Mouse (Mus musculus) liver, embryonic 13.5 days (tissue): ENCODE data around the gene Plagl1. TPM values are rescaled to one million over a fixed set of nuclear protein-coding genes. Genes with fewer than 3 reads are reported as not detected.
"Not testable (repeated sequence)": the region's sequence is repeated elsewhere in the genome, so short reads cannot be mapped to it uniquely, and the experiment has no call there.

ENCODE experiments used
- ATAC-seq: fragments of 200-750 bp; cut with Nextera tagmentation; 2 replicates; pipeline ENCODE4 v1.8.0; 2017; ENCODE audit warnings: low read depth, mild to moderate bottlenecking, moderate number of reproducible peaks, moderate library complexity
- DNase-seq: peaks from one replicate; pipeline ENCODE4 v3.0.0; 2022
- H3K27ac ChIP-seq: fragments of 300-500 bp; sonication (generic); 2 replicates; pipeline ENCODE4 v1.5.1; 2015; ENCODE audit warnings: moderate library complexity, mild to moderate bottlenecking, inconsistent platforms
- H3K27me3 ChIP-seq: fragments of 300-500 bp; sonication (generic); 2 replicates; pipeline ENCODE4 v1.6.1; 2015; ENCODE audit warnings: mild to moderate bottlenecking, inconsistent platforms
- H3K36me3 ChIP-seq: fragments of 300-500 bp; sonication (generic); 2 replicates; pipeline ENCODE4 v1.6.1; 2015; ENCODE audit warnings: mild to moderate bottlenecking, inconsistent platforms
- H3K4me1 ChIP-seq: fragments of 300-500 bp; sonication (generic); replicated peaks from 2 replicates; pipeline ENCODE4 v1.6.1; 2015; ENCODE audit warnings: inconsistent platforms
- H3K4me2 ChIP-seq: fragments of 300-500 bp; sonication (generic); 2 replicates; pipeline ENCODE4 v1.6.1; 2015; ENCODE audit warnings: inconsistent platforms, mild to moderate bottlenecking, moderate library complexity
- H3K4me3 ChIP-seq: fragments of 300-500 bp; sonication (generic); replicated peaks from 2 replicates; pipeline ENCODE4 v1.5.1; 2015; ENCODE audit warnings: mild to moderate bottlenecking, inconsistent platforms
- H3K9ac ChIP-seq: fragments of 300-500 bp; sonication (generic); 2 replicates; pipeline ENCODE4 v1.6.1; 2015; ENCODE audit warnings: mild to moderate bottlenecking, inconsistent platforms
- H3K9me3 ChIP-seq: fragments of 300-500 bp; sonication (generic); replicated peaks from 2 replicates; pipeline ENCODE4 v1.6.1; 2016; ENCODE audit warnings: inconsistent platforms
- WGBS: fragments of 180-500 bp; shearing (Covaris S2); methylation state at CpG from one replicate; pipeline ENCODE4 v1.1.7; 2015; ENCODE audit not compliant: insufficient replicate concordance; 5-methylcytosine and 5-hydroxymethylcytosine counted together
- polyA plus RNA-seq: library from polyadenylated mRNA; unstranded; fragments of >200 nt; fragmentation: Nextera tagmentation; extraction: Ambion mirVana; gene quantifications from 2 replicates; pipeline ENCODE4 v1.2.1, GENCODE M21; 2015

Gene Plagl1
- 26.6 and 31.7 TPM in 2 replicates for polyA plus RNA-seq

GRCm38 (mm10) chr10:13060021-13060668 lies at the start of gene Plagl1:
Gene Plagl1, plus strand, starts transcription at chr10:13060504.
- Histone ChIP-seq H3K27me3 (peaks cover 19% of the 10 kb centered on the region), H3K36me3 (no peaks in the 10 kb centered on the region), H3K4me3 (peak within 1 kb of the TSS; percentile 30), H3K4me2 (peak within 1 kb of the TSS; percentile 51), H3K27ac (no peak within 1 kb of the TSS), H3K9ac (no peak within 1 kb of the TSS), H3K4me1 (no peaks in the 10 kb centered on the region; the same call in 1 of the 2 replicates), H3K9me3 (no peaks in the 10 kb centered on the region)
- 66% methylated on average over 11 of the region's 11 CpGs for WGBS
- no peak for ATAC-seq
- DNase-seq: no peak

GRCm38 (mm10) chr10:13014026-13014425 lies 46.3 kb upstream of the Plagl1 start:
- Histone ChIP-seq H3K4me2 (no peak overlapping the region), H3K4me3 (no peak overlapping the region), H3K9ac (no peak overlapping the region), H3K27ac (no peak overlapping the region), H3K4me1 (peaks cover 30% of the 10 kb centered on the region), H3K27me3 (no peaks in the 10 kb centered on the region), H3K9me3 (no peaks in the 10 kb centered on the region), H3K36me3 (peaks cover 13% of the 10 kb centered on the region)
- 72% methylated on average over 7 of the region's 7 CpGs for WGBS
- ATAC-seq (no peak), DNase-seq (no peak)

DNA sequence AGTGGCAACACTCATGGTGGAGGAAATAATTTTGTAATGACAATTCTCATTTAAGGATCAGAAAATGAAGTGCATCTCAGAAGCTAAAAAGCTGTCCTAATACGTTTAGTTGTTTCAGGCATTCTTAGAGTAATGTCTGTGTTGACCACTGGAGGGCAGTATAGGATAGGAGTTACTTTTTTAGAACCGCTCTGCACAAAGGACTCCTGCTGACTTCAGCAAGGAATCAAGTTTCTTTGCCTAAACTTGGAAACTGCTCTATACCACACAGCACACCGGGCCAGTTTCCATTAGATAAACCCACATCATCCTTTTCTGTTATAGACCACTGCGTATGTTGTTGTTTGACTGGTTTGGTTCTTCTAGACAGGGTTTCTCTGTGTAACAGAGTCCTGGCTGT lies 43.7 kb upstream of the Plagl1 start:
- Histone ChIP-seq H3K9ac (no peak overlapping the region), H3K9me3 (no peaks in the 10 kb centered on the region), H3K27me3 (no peaks in the 10 kb centered on the region), H3K27ac (no peak overlapping the region), H3K4me1 (peaks cover 12% of the 10 kb centered on the region), H3K4me2 (no peak overlapping the region), H3K4me3 (no peak overlapping the region), H3K36me3 (no peaks in the 10 kb centered on the region)
- ATAC-seq (no peak), DNase-seq (peak; percentile 35)
- WGBS: 20% methylated on average over 4 of the region's 4 CpGs

DNA sequence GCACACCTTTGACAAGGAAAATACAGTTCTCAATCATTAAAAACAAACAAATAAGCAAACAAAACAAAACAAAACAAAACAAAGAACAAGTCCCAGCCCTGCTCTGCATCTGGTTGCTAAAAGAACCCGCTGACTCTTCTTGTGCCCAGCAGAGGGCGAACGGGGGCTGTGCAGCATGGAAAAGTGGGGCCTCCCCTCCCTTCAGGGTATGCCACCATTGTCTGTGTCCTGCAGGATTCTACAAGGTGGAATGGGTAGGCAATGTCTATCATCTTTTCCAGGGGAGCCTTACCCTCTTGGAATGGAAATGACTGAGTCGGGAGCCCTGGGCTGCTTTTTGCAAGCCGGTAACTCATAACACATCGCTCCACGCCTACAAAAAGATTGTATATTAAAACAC lies 41.8 kb upstream of the Plagl1 start:
- Histone ChIP-seq H3K4me3 (no peak overlapping the region), H3K27me3 (no peaks in the 10 kb centered on the region), H3K36me3 (no peaks in the 10 kb centered on the region), H3K9ac (no peak overlapping the region), H3K4me2 (no peak overlapping the region), H3K9me3 (no peaks in the 10 kb centered on the region), H3K4me1 (peaks cover 1% of the 10 kb centered on the region), H3K27ac (no peak overlapping the region)
- ATAC-seq: no peak
- 58% methylated on average over 7 of the region's 7 CpGs for WGBS
- DNase-seq: no peak

GRCm38 (mm10) chr10:13019026-13019425 lies 41.3 kb upstream of the Plagl1 start:
- WGBS: 60% methylated on average over 5 of the region's 5 CpGs
- ATAC-seq: no peak
- Histone ChIP-seq H3K4me1 (no peaks in the 10 kb centered on the region), H3K4me2 (no peak overlapping the region), H3K9ac (no peak overlapping the region), H3K9me3 (no peaks in the 10 kb centered on the region), H3K27ac (no peak overlapping the region), H3K27me3 (no peaks in the 10 kb centered on the region), H3K36me3 (no peaks in the 10 kb centered on the region), H3K4me3 (no peak overlapping the region)
- no peak for DNase-seq

GRCm38 (mm10) chr10:13022103-13022502 lies 38.2 kb upstream of the Plagl1 start:
- Histone ChIP-seq H3K9ac (no peak overlapping the region), H3K4me2 (no peak overlapping the region), H3K27ac (no peak overlapping the region), H3K27me3 (no peaks in the 10 kb centered on the region), H3K9me3 (no peaks in the 10 kb centered on the region), H3K4me1 (no peaks in the 10 kb centered on the region), H3K36me3 (no peaks in the 10 kb centered on the region), H3K4me3 (no peak overlapping the region)
- no peak for DNase-seq
- 64% methylated on average over 4 of the region's 4 CpGs for WGBS
- ATAC-seq: no peak

GRCm38 (mm10) chr10:13023985-13024384 lies 36.3 kb upstream of the Plagl1 start:
- not testable (repeated sequence) for H3K4me2 ChIP-seq, H3K36me3 ChIP-seq, H3K4me1 ChIP-seq, H3K27ac ChIP-seq, H3K9ac ChIP-seq, H3K27me3 ChIP-seq, H3K4me3 ChIP-seq, ATAC-seq, H3K9me3 ChIP-seq, DNase-seq
- 28% methylated on average over 3 of the region's 3 CpGs for WGBS

DNA sequence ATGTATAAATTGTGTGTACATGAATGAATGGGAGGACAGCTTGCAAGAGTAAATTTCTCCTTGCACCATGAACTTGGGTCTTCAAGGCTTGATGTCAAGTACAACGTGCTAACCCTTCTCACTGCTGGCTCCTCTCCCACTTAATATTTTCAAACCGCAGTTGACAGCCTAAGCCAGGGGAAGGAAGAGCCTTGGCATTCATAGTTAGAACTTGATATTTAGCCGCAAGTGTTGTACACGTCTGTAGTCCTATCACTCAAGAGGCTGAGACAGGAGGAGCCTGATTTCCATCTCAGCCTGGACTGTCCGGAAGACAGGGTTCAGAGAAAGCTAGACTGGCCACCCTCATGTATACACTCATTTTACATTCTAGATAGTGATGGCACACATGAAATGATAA lies 32.6 kb upstream of the Plagl1 start:
- ATAC-seq (no peak), DNase-seq (no peak)
- Histone ChIP-seq H3K27ac (no peak overlapping the region), H3K4me2 (no peak overlapping the region), H3K36me3 (no peaks in the 10 kb centered on the region), H3K9ac (no peak overlapping the region), H3K4me3 (no peak overlapping the region), H3K4me1 (no peaks in the 10 kb centered on the region), H3K27me3 (no peaks in the 10 kb centered on the region), H3K9me3 (no peaks in the 10 kb centered on the region)
- 66% methylated on average over 5 of the region's 5 CpGs for WGBS

DNA sequence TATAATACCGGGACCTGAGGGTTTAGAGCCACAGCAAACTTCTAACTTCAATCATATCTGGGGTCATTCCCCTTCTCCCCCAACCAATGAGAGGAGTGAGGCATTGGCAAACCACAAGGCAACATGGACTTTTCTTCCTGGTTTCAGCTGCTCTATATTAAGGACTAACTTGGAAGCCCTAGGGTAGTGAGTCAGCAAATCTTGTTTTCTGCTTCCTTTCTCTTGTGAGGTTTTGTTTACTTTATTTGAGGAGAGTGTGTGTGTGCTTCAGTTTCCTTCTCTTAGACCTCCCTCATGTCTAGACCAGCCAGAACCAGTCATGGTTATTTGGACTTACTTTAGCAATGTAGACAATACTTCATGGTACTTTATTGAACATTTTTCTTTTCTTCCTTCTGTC lies 32.1 kb upstream of the Plagl1 start:
- DNase-seq (no peak), ATAC-seq (no peak)
- no peak overlapping the region for H3K27ac ChIP-seq
- no peaks in the 10 kb centered on the region for H3K4me1 ChIP-seq
- no peak overlapping the region for H3K9ac ChIP-seq
- H3K9me3 ChIP-seq: no peaks in the 10 kb centered on the region
- H3K27me3 ChIP-seq: no peaks in the 10 kb centered on the region
- H3K4me3 ChIP-seq: no peak overlapping the region
- WGBS: 60% methylated on average over 1 of the region's 1 CpGs
- no peaks in the 10 kb centered on the region for H3K36me3 ChIP-seq
- no peak overlapping the region for H3K4me2 ChIP-seq

- no peak overlapping the region for H3K4me3 ChIP-seq
- DNase-seq: no peak
These were observed 30.9 kb upstream of the Plagl1 start for GRCm38 (mm10) chr10:13029416-13029815.

DNA sequence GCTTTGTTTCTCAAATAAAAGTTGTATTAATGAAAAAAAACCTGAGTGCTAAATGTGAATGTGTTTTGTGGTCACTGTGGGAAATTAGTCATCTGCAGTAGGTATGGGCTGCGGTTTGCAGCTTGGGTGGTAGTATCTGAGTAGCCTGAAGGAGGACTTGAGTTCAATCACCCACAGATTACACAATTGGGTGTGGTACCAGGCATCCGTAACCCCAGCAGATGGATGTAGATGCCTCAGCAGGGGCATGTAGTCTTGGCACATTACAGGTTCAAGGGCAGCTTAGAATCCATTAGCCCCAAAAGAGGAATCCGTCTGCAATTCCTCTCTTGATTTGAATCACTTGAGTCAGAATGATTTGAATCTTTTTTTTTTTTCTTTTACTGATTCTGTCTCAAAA lies 25.0 kb upstream of the Plagl1 start:
- no peak overlapping the region for H3K4me3 ChIP-seq
- no peak overlapping the region for H3K9ac ChIP-seq
- no peaks in the 10 kb centered on the region for H3K36me3 ChIP-seq
- ATAC-seq (no peak), DNase-seq (no peak)
- 49% methylated on average over 3 of the region's 3 CpGs for WGBS
- no peak overlapping the region for H3K27ac ChIP-seq
- no peak overlapping the region for H3K4me2 ChIP-seq
- no peaks in the 10 kb centered on the region for H3K27me3 ChIP-seq
- H3K4me1 ChIP-seq: no peaks in the 10 kb centered on the region
- H3K9me3 ChIP-seq: no peaks in the 10 kb centered on the region

More at GRCm38 (mm10) chr10:13029416-13029815, 30.9 kb upstream of the Plagl1 start:
- H3K4me2 ChIP-seq: no peak overlapping the region
- ATAC-seq: no peak
- H3K4me1 ChIP-seq: no peaks in the 10 kb centered on the region
- no peak overlapping the region for H3K9ac ChIP-seq
- no peaks in the 10 kb centered on the region for H3K36me3 ChIP-seq
- H3K27me3 ChIP-seq: no peaks in the 10 kb centered on the region
- H3K27ac ChIP-seq: no peak overlapping the region
- 69% methylated on average over 5 of the region's 5 CpGs for WGBS
- no peaks in the 10 kb centered on the region for H3K9me3 ChIP-seq

DNA sequence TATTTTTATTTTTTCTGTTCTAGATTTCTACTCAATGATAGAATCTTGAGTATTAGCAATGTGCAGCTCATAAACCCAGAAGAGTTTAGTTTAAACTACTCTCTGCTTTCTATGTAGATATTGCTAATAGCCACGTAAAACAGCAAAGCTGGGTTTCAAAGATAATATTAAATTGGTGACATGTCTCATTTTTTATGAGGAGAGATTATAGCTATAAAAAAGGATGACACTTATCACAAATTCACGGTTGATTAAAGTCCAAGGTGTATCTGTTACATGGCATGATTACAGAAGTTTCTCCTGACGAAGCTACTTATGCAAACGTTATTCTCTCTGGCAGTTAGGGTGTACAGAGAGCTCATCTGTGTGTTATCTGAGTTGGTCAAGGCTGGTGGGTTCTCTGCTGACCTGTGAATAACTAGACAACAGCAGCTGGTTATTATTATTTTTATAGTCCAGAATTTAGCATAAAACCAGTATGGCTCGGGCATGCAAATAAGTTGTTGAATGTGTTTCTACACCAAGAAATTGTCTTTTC lies 20.6 kb upstream of the Plagl1 start:
- DNase-seq: no peak
- ATAC-seq: no peak
- Histone ChIP-seq H3K9me3 (no peaks in the 10 kb centered on the region), H3K4me1 (no peaks in the 10 kb centered on the region), H3K9ac (no peak overlapping the region), H3K27me3 (no peaks in the 10 kb centered on the region), H3K4me2 (no peak overlapping the region), H3K36me3 (no peaks in the 10 kb centered on the region), H3K27ac (no peak overlapping the region), H3K4me3 (no peak overlapping the region)
- WGBS: 56% methylated on average over 5 of the region's 5 CpGs
